Mouse (Mus musculus) midbrain, embryonic 10.5 days (tissue): ENCODE measurements at regions not wholly inside any gene's neighbourhood (a gene's known extent, or its start where the extent isn't known, plus 50 kb on each side); places are given as distances from the start of the nearest gene placed in this dataset.
A peak's percentile ranks its signal among the peaks of the same experiment; 100 is the strongest.

Source experiments
- DNase-seq: peaks from one replicate; pipeline ENCODE4 v3.0.0-alpha.2; 2017; ENCODE audit warnings: low spot score
- H3K27ac ChIP-seq: fragments of 300-500 bp; sonication (generic); replicated peaks from 2 replicates; pipeline ENCODE4 v1.5.1; 2016; ENCODE audit warnings: mild to moderate bottlenecking
- H3K27me3 ChIP-seq: fragments of 300-500 bp; sonication (generic); 2 replicates; pipeline ENCODE4 v1.6.1; 2016; ENCODE audit warnings: low read depth, mild to moderate bottlenecking; ENCODE audit not compliant: poor library complexity, severe bottlenecking
- H3K36me3 ChIP-seq: fragments of 300-500 bp; sonication (generic); 2 replicates; pipeline ENCODE4 v1.6.1; 2016; ENCODE audit warnings: mild to moderate bottlenecking, moderate library complexity
- H3K4me1 ChIP-seq: fragments of 300-500 bp; sonication (generic); 2 replicates; pipeline ENCODE4 v1.6.1; 2016
- H3K4me3 ChIP-seq: fragments of 300-500 bp; sonication (generic); 2 replicates; pipeline ENCODE4 v1.5.1; 2016; ENCODE audit warnings: mild to moderate bottlenecking, moderate library complexity
- H3K9me3 ChIP-seq: fragments of 300-500 bp; sonication (generic); replicated peaks from 2 replicates; pipeline ENCODE4 v1.6.1; 2016; ENCODE audit warnings: mild to moderate bottlenecking
- WGBS: fragments of 180-500 bp; shearing (Covaris S2); methylation state at CpG from one replicate; pipeline ENCODE4 v1.1.7; 2016; 5-methylcytosine and 5-hydroxymethylcytosine counted together

DNA sequence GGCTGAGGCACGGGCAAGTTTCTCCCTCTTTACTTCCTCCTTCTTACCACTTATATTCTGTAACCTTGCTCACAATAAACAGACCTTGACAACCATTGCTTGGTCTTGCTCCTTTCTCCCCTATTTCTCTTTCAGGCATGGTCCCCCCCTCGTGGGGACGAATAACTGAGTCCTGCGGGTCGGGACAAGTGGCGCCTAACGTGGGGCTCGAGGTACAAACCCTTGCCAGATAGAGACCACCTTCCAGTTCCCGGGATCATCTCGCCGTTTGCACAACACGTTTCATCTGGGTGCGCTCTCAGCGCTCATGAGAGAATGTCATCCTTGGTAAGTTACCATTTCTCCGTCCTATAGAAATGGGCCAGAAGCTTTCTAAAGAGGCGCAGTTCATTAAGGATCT lies 79.6 kb upstream of the Foxn3 start:
- 95% methylated on average over 16 of the region's 16 CpGs for WGBS
- H3K27me3 ChIP-seq: peaks cover 15% of the 10 kb centered on the region
- no peaks in the 10 kb centered on the region for H3K36me3 ChIP-seq

DNA sequence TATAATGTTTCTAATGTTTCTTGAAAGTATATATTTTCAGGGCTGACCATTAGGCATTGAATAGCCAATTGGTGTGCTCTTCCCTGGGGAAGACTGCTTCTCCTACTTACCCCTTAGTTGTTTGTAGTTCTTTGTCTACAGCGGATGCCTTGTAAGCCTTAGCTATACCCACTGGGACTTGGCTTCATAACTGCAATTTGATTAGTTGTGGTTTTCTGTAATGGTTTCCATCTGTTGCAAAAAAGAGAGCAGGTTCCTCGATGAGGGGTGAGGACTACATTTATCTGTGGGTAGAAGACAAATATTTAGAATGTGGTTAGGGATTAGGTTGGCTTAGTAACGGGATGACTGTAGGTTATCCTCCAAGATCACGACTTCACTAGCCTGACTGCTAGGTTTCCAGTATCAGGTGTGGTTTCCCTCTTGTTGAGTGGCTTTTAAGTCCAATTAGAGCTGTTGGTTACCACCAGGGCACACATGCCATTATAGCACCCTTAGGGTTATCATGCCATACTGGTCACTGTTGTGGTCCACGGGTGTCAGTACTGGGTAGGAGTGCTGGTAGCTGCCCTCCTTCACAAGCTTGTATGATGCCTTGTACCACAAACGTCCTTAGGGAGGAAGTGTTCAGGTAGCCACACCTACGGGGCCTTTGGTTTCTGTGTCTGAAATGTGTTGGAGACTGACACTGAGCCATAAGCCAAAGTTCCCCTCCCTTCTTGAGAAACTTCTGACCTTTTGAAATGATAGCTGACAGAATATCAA lies 78.9 kb upstream of the Foxn3 start:
- Histone ChIP-seq H3K27me3 (peaks cover 15% of the 10 kb centered on the region), H3K4me3 (no peak overlapping the region), H3K36me3 (no peaks in the 10 kb centered on the region), H3K9me3 (peaks cover 38% of the 10 kb centered on the region), H3K4me1 (peaks cover 25% of the 10 kb centered on the region), H3K27ac (no peak overlapping the region)
- WGBS: 87% methylated on average over 7 of the region's 7 CpGs
- DNase-seq: no peak

More for the DNA sequence above, 79.6 kb upstream of the Foxn3 start:
- no peak for DNase-seq
- peaks cover 25% of the 10 kb centered on the region for H3K4me1 ChIP-seq
- H3K4me3 ChIP-seq: no peak overlapping the region
- H3K27ac ChIP-seq: no peak overlapping the region
- H3K9me3 ChIP-seq: peaks cover 38% of the 10 kb centered on the region

DNA sequence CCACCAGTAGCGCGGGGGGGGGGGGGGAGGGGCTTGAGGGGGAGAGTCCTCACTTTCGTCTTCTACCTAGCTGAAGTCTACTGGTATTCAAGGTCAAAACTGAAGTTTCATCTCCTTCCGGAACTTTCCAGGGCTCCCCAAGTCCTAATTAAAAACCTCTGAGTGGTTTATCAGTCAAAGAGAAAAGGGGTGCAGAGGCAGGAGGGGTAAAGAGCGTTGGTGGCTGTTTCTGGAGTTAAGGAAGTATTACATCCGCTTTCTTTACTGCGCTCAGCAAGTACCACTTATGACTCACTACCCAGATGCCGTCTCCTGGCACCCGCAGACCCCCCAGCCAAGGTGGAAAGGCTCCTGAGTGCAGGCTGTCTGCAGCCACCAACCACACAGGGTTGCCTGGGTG lies 77.9 kb upstream of the Foxn3 start:
- no peaks in the 10 kb centered on the region for H3K36me3 ChIP-seq
- peaks cover 25% of the 10 kb centered on the region for H3K4me1 ChIP-seq
- peak; percentile 18 for DNase-seq
- H3K27me3 ChIP-seq: peaks cover 15% of the 10 kb centered on the region
- peaks cover 38% of the 10 kb centered on the region for H3K9me3 ChIP-seq
- H3K4me3 ChIP-seq: peak overlapping the region; percentile 48
- 40% methylated on average over 7 of the region's 9 CpGs for WGBS
- H3K27ac ChIP-seq: peak overlapping the region; percentile 83

DNA sequence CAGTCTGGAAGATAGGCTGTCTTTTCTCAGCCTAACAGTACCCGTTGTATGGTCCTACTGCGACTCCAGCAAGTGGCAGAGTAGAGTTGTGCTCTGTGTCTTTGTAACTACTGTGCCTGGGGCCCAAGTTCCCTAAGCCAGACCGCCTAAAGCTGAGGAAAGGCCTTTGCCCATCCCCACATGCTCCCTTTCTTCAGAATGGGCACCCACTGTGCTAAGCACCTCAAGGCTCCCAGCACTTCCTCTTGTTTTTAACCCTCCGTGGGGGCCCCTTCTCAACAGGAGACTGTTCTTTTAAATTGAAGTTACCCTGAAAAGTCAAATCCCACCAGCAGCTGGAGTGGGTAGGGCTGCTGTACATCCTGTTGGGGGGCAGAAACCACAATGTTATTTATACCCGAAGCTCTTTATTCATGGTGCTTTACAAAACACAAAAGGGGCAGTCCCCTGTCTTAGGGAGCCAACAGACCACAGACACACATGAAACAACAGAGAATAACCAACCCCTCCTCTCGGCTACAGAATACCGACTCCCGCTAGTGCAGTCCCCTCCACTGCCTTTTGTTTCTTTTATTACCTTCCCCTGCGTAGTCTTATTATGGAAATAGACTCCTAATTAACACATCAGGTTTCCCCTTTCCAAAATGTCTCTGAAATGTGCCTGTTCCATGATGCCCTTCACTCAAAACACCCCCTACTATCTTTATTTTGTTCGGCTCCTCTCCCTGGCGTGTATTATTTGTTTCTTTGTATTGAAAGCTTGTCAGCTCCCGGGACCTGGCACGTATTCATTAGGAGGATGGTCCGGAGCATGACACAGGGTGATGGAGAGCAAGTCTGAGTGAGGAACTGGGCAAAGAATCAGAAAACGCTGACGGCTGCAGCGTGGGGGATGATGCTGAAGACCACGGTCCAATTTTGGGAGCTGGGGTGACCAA lies 77.1 kb upstream of the Foxn3 start:
- peaks cover 25% of the 10 kb centered on the region for H3K4me1 ChIP-seq
- H3K9me3 ChIP-seq: peaks cover 35% of the 10 kb centered on the region
- no peaks in the 10 kb centered on the region for H3K36me3 ChIP-seq
- peaks cover 15% of the 10 kb centered on the region for H3K27me3 ChIP-seq
- H3K4me3 ChIP-seq: peak overlapping the region; percentile 48
- WGBS: 5% methylated on average over 18 of the region's 18 CpGs
- peak; percentile 37 for DNase-seq
- peak overlapping the region; percentile 83 for H3K27ac ChIP-seq

DNA sequence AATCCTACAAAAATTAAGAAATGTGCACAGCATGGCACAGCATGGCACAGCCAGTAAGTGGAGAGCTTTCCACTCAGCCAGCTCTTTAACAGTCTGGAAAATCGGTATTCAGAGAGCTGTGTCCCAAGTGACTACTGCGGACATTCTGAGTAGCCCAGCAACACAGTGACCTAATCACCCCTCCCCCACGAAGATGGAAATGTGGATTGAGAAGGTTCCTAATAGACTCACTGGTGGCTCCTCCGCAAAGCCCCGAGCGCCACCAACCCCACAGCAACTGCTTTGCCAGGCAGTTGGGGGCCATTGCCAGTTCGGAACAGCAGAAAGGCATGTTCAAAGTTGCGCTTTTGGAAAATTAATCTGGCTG lies 76.4 kb upstream of the Foxn3 start:
- peaks cover 25% of the 10 kb centered on the region for H3K4me1 ChIP-seq
- H3K4me3 ChIP-seq: peak overlapping the region; percentile 48
- peaks cover 28% of the 10 kb centered on the region for H3K9me3 ChIP-seq
- WGBS: 5% methylated on average over 8 of the region's 8 CpGs
- peak; percentile 62 for DNase-seq
- peaks cover 15% of the 10 kb centered on the region for H3K27me3 ChIP-seq
- H3K27ac ChIP-seq: peak overlapping the region; percentile 83
- H3K36me3 ChIP-seq: no peaks in the 10 kb centered on the region

DNA sequence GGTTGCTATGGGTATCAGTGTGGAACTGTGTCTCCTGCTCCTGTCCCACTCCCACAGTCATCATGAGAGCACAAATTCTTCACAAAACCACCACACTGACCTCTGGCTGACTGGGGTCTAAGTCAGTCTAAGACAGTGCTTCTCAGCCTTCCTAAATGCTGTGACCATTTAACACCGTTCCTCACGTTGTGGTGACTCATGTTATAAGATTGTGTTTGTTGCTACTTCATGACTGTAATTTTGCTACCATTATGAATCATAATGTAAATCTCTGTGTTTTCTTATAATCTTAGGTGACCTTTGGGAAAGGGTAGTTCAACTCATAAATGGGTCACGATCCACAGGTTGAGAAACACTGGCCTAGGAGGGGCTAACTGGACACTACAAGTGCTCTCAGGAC lies 75.7 kb upstream of the Foxn3 start:
- DNase-seq: no peak
- no peaks in the 10 kb centered on the region for H3K36me3 ChIP-seq
- H3K4me3 ChIP-seq: no peak overlapping the region
- peaks cover 21% of the 10 kb centered on the region for H3K9me3 ChIP-seq
- peaks cover 25% of the 10 kb centered on the region for H3K4me1 ChIP-seq
- 88% methylated on average over 3 of the region's 3 CpGs for WGBS
- H3K27me3 ChIP-seq: peaks cover 15% of the 10 kb centered on the region
- no peak overlapping the region for H3K27ac ChIP-seq

DNA sequence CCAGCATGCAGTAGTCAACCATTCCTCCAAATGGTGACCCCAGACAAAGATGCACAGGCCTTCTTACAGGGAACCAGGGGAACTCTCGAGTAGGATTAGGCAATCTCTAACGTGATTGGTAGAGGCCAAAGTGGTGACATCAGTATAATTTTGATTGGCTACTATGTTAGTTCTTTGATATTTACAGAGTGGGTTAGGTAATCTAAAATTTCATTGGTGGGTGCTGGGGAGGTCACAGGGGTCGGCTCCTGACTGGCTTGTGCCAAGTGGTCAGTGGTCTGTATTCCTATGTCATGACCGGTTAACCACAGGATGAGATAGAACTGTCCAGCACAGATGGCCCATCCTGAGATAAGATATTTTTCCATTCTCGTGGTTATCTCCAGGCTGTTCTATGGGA lies 74.6 kb upstream of the Foxn3 start:
- Histone ChIP-seq H3K4me1 (peaks cover 25% of the 10 kb centered on the region), H3K27ac (no peak overlapping the region), H3K9me3 (peaks cover 10% of the 10 kb centered on the region), H3K27me3 (peaks cover 15% of the 10 kb centered on the region), H3K36me3 (no peaks in the 10 kb centered on the region), H3K4me3 (no peak overlapping the region)
- DNase-seq: no peak
- 86% methylated on average over 5 of the region's 5 CpGs for WGBS

DNA sequence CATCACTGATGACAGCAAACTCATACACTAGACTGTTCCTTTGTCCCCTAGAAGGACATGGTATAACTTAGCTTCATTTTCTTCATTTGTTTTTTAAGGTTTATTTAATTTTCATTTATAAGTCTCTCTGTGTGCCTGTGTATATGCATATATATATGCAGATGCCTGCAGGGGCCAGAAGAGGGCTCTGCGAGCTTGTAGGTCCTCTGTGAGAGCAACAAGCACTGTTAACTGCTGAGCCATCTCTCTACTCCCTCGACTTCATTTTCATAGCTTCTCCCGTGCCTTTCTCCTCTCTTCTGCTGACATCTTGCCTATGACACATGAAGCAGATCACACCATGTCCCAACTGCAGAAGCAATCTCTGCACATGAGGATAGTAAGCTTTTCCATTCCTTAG lies 72.9 kb upstream of the Foxn3 start:
- no peaks in the 10 kb centered on the region for H3K9me3 ChIP-seq
- H3K36me3 ChIP-seq: no peaks in the 10 kb centered on the region
- peaks cover 21% of the 10 kb centered on the region for H3K4me1 ChIP-seq
- no peak overlapping the region for H3K27ac ChIP-seq
- H3K27me3 ChIP-seq: peaks cover 10% of the 10 kb centered on the region
- DNase-seq: no peak
- 85% methylated on average over 3 of the region's 3 CpGs for WGBS
- no peak overlapping the region for H3K4me3 ChIP-seq

DNA sequence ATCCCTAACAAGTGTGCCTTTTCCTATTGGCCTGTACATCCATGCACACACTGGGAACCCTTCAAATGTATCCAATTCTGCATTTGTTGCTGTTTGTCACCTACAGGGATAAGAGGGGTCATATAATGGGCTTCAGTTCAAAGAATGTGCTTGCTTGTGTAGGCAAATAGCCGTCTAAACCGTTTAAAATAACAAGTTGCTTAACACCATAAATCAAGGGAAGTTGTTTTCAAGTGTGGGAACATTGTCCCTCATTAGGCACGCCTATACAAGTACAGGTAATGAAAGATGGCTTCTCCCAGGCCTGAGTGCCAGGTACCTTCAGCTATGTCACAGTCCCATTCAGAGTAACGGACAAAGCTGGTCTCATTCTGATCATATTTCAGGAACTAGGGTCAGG lies 72.0 kb upstream of the Foxn3 start:
- no peak for DNase-seq
- peaks cover 12% of the 10 kb centered on the region for H3K4me1 ChIP-seq
- H3K4me3 ChIP-seq: no peak overlapping the region
- H3K9me3 ChIP-seq: no peaks in the 10 kb centered on the region
- no peak overlapping the region for H3K27ac ChIP-seq
- H3K27me3 ChIP-seq: peaks cover 10% of the 10 kb centered on the region
- H3K36me3 ChIP-seq: no peaks in the 10 kb centered on the region
- 87% methylated on average over 4 of the region's 4 CpGs for WGBS

DNA sequence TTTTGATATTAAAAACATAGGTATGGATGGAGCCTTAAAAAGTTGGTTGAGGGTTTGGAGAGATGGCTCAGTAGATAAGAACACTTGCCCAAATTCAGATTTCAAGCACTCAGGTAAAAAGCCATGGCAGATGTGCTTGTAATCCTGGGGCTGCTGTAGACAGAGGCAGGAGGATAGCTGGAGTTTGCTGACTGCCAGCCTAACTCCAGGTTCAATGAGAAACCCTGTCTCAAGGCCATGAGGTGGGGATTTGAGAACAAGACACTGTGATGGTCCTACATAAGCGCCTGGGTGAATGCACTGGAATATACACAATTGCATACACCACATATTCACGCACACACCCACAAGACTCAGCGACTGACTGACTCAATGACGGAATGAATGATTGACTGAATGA lies 71.3 kb upstream of the Foxn3 start:
- no peaks in the 10 kb centered on the region for H3K36me3 ChIP-seq
- H3K27me3 ChIP-seq: peaks cover 12% of the 10 kb centered on the region
- H3K4me3 ChIP-seq: no peak overlapping the region
- no peak overlapping the region for H3K27ac ChIP-seq
- DNase-seq: no peak
- peaks cover 10% of the 10 kb centered on the region for H3K4me1 ChIP-seq
- H3K9me3 ChIP-seq: no peaks in the 10 kb centered on the region
- 93% methylated on average over 4 of the region's 4 CpGs for WGBS

DNA sequence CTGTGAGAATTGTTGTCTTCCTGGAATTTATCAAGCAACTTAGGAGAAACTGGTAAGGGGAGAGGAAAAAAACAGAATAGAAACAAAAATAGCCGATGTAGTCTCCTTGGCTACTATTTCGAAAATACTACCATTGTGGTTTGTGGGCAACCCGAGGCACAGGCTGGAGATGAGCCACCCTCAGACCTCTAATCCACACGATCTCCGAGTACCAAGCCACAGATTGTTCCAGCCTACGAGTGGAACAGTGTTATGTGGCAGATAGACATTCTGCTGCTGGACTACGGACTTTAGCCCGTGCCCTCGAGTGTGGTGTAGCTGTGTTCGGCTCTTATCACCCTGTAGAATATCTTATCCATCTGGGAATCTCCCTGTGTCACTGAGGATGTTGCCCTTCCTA lies 70.3 kb upstream of the Foxn3 start:
- H3K36me3 ChIP-seq: no peaks in the 10 kb centered on the region
- no peak overlapping the region for H3K27ac ChIP-seq
- H3K4me3 ChIP-seq: no peak overlapping the region
- H3K4me1 ChIP-seq: peaks cover 9% of the 10 kb centered on the region
- no peaks in the 10 kb centered on the region for H3K9me3 ChIP-seq
- H3K27me3 ChIP-seq: peaks cover 12% of the 10 kb centered on the region
- WGBS: 91% methylated on average over 10 of the region's 10 CpGs
- no peak for DNase-seq

DNA sequence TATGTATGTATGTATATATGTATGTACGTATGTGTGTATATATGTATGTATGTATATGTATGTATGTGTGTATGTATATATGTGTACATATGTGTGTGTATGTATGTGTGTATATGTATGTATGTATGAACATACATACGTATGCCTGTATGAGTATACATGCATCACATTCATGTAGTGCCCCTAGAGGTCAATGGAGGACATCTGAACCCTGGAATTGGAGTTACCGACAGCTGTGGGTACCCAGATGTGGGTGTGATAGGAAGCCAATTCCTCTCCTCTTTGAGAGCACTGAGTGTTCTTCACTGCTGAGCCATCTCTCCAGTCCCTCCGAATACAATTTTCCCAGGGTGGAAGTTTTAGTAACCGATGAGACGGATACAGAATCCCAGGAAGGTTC lies 69.6 kb upstream of the Foxn3 start:
- H3K27ac ChIP-seq: no peak overlapping the region
- no peaks in the 10 kb centered on the region for H3K9me3 ChIP-seq
- 87% methylated on average over 6 of the region's 6 CpGs for WGBS
- peaks cover 6% of the 10 kb centered on the region; the same call in 1 of the 2 replicates for H3K27me3 ChIP-seq
- peaks cover 16% of the 10 kb centered on the region for H3K4me1 ChIP-seq
- DNase-seq: no peak
- H3K36me3 ChIP-seq: no peaks in the 10 kb centered on the region
- no peak overlapping the region for H3K4me3 ChIP-seq

DNA sequence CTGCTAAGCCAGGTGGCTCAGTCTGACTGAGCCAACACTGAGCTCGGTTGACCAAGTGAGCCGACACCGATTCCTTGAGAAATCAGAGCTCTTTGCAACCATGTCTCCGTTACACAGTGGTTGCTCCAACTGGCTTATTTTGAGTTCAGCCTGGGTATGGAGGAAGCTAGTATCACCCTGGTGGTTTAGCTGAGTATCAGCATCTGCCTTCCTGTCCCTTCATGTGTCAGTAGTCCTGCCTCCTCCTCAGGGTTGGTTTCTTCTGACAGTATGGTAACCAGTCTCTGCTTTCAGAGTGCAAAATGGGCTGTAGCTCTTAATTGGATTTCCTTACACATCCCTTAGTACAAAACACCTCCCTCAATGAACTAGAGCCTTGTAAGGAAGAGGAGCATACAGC lies 66.2 kb upstream of the Foxn3 start:
- no peaks in the 10 kb centered on the region for H3K36me3 ChIP-seq
- no peaks in the 10 kb centered on the region for H3K9me3 ChIP-seq
- 91% methylated on average over 4 of the region's 4 CpGs for WGBS
- no peak overlapping the region for H3K4me3 ChIP-seq
- H3K27me3 ChIP-seq: peaks cover 15% of the 10 kb centered on the region
- H3K27ac ChIP-seq: no peak overlapping the region
- no peak for DNase-seq
- H3K4me1 ChIP-seq: peaks cover 30% of the 10 kb centered on the region
